Mouse (Mus musculus) heart, postnatal 0 days (tissue): ENCODE measurements around the gene Spsb1.

Experiments
- CTCF ChIP-seq: IDR thresholded peaks from 2 replicates; pipeline ENCODE4 v1.5.1; 2016; ENCODE audit warnings: antibody characterized with exemption, control low read depth, low read depth
- EP300 ChIP-seq: IDR thresholded peaks from 2 replicates; pipeline ENCODE4 v1.6.1; 2016; ENCODE audit warnings: antibody characterized with exemption, low read depth

GRCm38 (mm10) chr4:149933025-149933424 lies 21.8 kb downstream of the Spsb1 start:
- TF ChIP-seq CTCF (no peak), EP300 (no peak)
